Mouse (Mus musculus) effector memory CD4-positive, alpha-beta T cell, adult 5 months (primary cell): Measurements from ENCODE around the gene Olfr1346. TPM values are rescaled to one million over a fixed set of nuclear protein-coding genes. Genes with fewer than 3 reads are reported as not detected.

Experiments
- polyA plus RNA-seq: library from polyadenylated mRNA; unstranded; fragments of 100-300 nt; shearing (Covaris generic); gene quantifications from one replicate; pipeline ENCODE4 v1.2.1, GENCODE M21; 2017

The Olfr1346 gene
- polyA plus RNA-seq, result not detected

GRCm38 (mm10) chr7:6466951-6467350 lies at the start of gene Olfr1346:
Olfr1346 (plus strand) TSS chr7:6467101.

GRCm38 (mm10) chr7:6438388-6438787 lies 28.5 kb upstream of the Olfr1346 start, which contains the start of gene Olfr1344:
Olfr1344 (plus strand) TSS chr7:6438688.

GRCm38 (mm10) chr7:6455868-6456267 lies 11.0 kb upstream of the Olfr1346 start, which contains the start of gene Olfr1336:
Olfr1336 (plus strand) TSS chr7:6456168.

GRCm38 (mm10) chr7:6486841-6487240 lies 19.9 kb downstream of the Olfr1346 start, which contains the start of gene Olfr5:
Olfr5 (minus strand) TSS chr7:6486941.

GRCm38 (mm10) chr7:6499655-6500054 lies 32.8 kb downstream of the Olfr1346 start, which contains the start of gene Olfr1347:
Olfr1347 (minus strand) TSS chr7:6499755.

GRCm38 (mm10) chr7:6508648-6509047 lies 41.7 kb downstream of the Olfr1346 start, which contains the start of gene Olfr1348:
Olfr1348 (minus strand) TSS chr7:6508748.

GRCm38 (mm10) chr7:6522850-6523249 lies 55.9 kb downstream of the Olfr1346 start, which contains the start of gene Olfr1349:
Olfr1349 (minus strand) TSS chr7:6522950.

Other genes starting within 250 kb of the Olfr1346 start
- not detected for gene Zscan5b, start 244.8 kb upstream of the Olfr1346 start, polyA plus RNA-seq
- gene Epp13, start 214.4 kb upstream of the Olfr1346 start, polyA plus RNA-seq, result not detected
- 4.7 TPM for gene Zfp667, start 180.5 kb upstream of the Olfr1346 start, polyA plus RNA-seq
- 0.31 TPM for gene Zfp583, start 135.8 kb upstream of the Olfr1346 start, polyA plus RNA-seq
- 0.24 TPM for gene Gm3854, start 123.3 kb upstream of the Olfr1346 start, polyA plus RNA-seq
- gene Zfp78, start 103.8 kb upstream of the Olfr1346 start, polyA plus RNA-seq, result 2.4 TPM
- 9.6 TPM for gene Zfp28, start 83.8 kb upstream of the Olfr1346 start, polyA plus RNA-seq
- not detected for gene Smim17, start 68.4 kb upstream of the Olfr1346 start, polyA plus RNA-seq
- not detected for gene Gm20715, start 56.8 kb upstream of the Olfr1346 start, polyA plus RNA-seq
- gene Olfr1344, start 28.4 kb upstream of the Olfr1346 start, polyA plus RNA-seq, result not detected
- gene Olfr1336, start 10.9 kb upstream of the Olfr1346 start, polyA plus RNA-seq, result 0.09 TPM
- not detected for gene Olfr5, start 19.8 kb downstream of the Olfr1346 start, polyA plus RNA-seq
- not detected for gene Olfr1347, start 32.7 kb downstream of the Olfr1346 start, polyA plus RNA-seq
- not detected for gene Olfr1348, start 41.6 kb downstream of the Olfr1346 start, polyA plus RNA-seq
- gene Olfr1349, start 55.8 kb downstream of the Olfr1346 start, polyA plus RNA-seq, result not detected
- not detected for gene Olfr1350, start 97.7 kb downstream of the Olfr1346 start, polyA plus RNA-seq
- not detected for gene Zim1, start 229.3 kb downstream of the Olfr1346 start, polyA plus RNA-seq